Mouse (Mus musculus) retina, adult 2 months (tissue): ENCODE data around the gene Btrc.

ENCODE experiments used
- DNase-seq: peaks from one replicate; pipeline ENCODE4 v3.0.0-alpha.2; 2012; ENCODE audit warnings: low read depth, low spot score

Gene Btrc

DNA sequence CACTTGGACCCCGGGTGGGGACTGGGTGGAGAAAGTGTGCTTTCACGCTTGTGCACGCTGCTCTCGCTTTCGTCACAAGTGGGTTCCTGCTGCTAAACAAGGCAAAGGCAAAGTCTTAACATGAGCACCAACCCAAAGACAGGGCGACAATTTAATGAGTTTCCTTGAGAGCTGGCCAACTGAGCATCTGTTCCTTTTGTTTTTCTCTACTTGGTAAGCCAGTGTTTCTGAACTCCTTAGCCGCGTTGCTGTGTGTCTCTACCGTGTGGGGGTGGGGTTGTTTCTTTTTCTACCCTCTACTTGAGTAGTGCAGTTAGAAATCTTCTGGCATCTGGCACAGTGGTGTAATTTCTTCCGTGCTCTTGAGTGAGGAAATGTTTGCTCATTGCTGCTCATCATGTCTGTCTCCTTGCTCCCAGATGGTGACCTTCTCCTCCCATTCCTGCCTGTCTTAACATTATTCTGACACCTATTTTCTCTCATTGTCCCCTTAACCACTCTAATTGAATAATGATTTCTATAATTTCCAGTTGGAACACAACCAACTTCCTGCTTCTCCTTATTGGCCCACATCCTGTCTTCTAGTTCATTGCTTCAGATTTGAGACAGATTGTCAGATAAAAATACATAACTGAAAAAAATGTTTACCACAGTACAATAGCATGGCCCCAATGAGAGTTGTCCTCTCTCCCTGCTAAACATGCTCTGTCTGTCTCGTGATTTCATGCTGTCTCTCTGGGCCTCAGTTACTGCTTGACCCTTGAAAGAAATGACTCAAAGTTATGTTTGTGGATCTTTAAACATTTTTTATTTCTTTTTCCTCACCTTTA is 109.4 kb downstream of the Btrc start:
- DNase-seq: no peak

DNA sequence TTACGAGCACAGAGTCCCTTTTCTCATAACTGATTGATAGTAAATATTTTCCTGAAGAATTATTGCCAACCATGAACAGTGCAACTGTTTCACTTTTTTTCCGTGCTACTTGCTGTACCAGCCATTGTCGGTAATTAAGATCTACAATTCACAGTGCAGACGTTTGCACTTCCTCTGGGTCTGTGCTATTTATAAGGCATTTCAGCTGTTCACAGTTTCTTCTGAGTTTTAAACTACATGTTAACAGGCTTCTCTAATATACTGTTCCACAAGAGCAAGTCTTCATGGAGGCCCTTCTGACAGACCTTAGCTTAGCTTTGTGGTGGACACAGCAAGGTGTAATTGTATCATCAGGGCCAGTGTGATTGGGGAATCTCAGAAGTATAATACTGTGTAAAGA is 111.2 kb downstream of the Btrc start:
- no peak for DNase-seq

DNA sequence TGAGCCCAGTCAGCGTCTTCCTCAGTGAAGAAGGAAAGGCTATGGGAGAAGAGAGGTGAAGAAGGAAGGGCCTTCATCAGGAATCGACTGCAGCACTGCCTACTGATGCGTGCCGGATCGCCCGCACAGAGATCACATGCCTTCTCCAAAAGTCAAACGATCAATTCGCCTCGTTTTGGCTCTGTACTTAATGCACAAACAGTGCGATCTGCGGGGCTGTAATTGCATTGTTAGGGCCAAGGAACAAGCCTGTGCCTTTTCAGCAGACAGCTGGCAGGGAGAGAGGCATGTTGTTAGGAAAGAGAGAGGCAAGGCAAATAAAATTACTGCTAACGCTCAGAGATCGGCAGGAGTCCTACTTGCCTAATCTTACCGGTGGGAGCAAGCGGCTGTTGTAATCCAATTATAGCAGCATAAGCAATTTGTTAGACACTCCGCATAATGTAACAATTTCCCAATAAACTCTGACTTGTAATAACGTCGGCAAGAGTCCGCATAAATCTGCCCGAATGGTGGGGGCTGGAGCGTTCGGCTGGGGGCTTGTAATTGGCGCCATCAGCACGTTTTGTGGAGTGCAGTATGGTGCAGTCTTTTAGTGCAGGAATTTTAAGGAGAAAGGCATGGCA is 112.5 kb downstream of the Btrc start:
- no peak for DNase-seq

DNA sequence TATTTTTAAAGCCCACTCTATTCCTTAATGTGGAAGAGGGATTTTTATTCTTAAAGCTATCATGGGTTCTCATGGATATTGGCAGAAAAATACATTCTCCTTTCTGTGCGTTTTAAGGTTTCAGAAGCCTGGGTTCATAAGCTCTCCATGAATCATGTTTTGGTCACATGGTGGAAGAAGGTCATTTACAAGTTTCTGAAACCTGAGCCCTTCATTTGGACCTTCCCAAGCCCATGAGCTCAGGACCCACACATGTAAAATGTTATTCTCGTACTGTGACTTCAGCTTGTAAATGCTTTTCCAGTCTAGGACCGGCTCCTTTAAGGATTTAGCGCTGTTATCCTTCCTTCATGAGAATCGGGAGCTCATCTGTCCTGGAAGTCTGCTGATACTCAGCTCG is 116.0 kb downstream of the Btrc start:
- no peak for DNase-seq

DNA sequence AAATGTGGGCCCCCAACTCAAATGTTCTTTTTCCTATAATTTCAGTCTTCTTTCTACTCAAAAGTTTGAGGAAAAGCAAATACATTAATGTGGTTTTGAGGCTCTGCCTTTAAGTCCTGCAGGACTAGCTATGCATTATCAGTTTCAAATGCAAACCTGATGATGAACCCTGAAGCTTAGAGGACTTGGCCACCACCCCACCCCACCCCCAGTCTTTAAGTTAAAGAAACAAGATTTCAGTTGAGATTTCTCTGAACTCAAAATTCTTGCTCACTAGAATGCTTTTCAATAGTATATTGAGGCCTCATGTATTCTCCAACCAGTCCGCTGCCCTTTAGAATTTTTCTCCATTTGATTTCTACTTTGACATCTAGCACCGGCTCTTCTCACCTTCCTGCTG is 117.0 kb downstream of the Btrc start:
- no peak for DNase-seq

DNA sequence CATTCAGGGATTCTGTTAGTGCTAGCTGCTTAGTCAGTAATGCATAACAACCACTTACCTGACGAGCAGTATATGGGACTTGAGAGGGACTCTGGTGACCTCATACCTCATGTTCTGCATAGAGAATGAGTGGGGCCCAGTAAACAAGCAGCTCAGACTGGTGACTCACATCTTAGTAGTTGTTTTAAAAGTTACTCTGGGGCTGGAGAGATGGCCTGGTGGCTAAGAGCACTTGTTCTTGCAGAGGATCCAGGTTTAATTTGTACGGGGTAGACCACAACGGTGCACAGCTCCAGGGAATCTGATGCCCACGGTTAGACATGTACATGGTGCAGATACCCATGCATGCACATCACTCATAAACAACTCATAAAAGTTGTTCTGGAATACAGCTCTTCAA is 117.4 kb downstream of the Btrc start:
- DNase-seq: no peak

DNA sequence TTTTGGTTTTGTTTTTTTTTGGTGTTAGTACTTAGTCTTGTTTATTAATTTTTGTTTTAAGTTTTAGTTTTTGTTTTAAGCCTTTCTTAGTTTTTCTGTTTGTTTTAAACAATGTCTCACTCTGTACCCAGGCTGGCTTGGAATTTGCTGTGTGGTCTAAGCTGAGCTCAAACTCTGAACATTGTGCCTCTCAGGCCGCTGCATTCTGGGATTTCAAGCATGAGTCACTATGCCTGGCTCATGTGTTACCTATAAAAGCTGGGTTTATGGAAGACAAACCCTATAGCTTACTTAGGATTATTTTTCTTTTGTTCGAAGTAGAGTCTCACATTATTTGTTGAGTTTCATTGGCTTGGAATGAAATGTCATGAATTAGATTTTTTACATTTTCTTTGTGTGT is 119.9 kb downstream of the Btrc start:
- DNase-seq: no peak

DNA sequence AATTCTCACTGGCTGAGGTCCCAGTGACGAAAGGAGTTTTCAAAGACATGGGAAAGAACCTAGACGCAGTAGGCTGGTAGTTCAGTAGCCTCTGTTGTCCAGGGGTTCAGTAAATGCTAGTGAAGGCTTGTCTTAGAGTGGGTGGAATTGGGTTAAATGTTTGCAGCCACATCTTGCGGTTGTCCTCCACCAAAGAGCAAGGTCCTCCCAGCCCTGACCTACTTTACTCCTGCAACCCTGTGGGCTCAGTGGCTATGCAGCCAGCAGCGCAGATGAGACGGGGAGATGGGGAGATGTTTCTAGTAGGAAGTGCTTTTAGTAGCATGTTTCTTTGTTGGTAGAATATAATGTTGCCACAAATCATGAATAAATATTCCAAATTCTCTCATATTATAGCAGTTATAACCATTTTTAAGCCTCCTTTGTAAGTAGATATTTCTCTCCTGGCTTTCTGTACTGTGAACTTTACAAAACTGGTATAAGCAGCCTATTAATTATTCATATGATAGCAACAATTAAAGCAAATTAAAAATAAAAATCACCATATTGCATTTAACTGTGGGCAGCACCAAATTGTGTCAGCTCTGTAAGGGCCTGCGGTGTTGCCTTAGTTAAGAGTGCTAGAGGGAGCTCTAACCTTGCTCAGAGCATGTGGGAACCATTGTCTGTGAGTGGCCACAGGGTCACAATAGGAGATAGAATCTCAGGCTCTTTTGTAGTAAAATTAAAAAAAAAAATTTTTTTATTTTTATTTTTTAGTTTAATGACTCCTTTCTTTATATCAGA is 122.9 kb downstream of the Btrc start:
- no peak for DNase-seq

DNA sequence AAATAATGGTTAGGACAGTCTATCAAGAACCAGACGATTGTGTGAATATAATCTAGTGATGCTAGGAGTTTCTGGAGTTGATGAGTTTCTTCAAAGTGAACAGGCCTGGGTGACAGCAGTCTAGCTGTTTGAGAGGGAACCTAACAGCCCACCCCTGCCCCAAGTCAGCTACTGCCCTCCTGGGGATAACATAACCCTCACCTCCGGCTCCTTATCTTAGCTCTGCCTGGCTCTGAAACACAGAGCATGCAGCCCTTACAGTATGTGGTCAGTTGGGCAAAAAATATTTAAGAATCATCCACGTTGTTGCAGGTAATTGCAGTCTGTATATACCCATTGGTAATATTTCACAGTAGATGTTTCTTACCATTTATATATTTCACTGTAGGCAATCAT is 123.5 kb downstream of the Btrc start:
- no peak for DNase-seq

DNA sequence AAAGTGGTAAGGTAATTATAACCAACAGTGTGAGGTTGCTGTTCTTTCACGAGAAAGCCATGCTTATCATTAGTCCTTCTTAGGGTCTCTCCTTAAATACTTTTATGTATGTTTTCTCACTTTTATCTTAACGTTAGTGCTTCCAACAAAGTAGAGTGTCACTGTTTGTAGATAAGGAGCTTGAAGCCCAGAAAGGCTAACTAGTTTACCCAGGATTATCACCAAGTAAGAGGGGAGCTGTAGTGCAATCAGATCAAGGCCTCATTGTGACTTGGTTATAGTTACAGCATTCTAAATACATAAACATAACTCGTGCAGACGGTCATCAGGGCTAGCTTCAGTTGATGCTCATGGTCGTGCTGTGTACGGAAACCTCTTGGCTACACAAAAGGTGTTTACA is 126.4 kb downstream of the Btrc start:
- DNase-seq: no peak

DNA sequence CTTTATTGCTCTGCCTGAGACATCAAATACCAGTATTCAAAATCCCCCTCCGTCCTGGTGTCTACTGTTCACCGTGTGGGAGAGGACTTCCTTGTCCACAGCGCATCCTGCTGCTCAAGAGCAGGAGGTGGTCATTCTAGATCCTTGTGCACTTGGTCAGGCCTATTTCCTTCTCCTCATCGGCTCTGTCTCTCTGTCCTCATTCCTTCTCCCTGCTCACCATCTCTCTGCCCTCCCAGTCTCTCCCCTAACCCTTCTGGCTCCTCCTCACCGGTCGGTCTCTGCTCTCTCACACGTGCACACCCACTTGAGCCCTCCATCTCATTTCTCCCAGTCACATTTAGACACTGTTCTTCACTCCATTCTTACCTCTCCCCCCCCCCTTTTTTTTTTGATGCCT is 127.7 kb downstream of the Btrc start:
- DNase-seq: no peak

DNA sequence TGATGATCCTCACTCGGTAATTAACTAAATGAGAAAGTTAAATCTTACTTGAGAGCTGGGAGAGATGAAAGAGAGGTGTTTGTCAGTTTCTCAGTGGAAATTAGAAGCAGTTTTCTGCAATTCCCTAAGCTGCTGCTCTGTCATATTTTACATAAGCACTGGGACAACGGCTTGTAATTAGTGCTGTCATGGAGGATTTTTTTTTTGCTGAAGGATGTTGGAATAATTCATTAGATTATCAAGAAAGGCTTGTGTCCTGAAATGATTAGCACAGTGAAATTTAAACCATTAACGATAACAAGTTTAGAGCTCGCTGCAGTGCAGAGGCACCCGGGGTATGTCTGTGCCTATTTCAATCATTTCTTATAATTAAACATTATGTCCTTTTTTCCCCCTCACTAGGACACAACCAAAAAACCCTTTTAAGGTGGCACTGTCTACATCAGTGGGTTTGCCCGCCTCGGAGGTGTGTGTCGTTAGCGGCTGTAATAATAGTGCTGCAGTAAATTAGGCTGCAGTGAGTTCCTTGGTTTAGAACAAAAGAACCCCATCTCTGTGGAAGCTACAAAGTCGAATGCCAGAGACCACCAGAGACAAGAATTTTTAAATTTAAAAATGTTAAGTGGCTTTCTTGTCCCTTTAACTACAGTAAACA is 130.7 kb downstream of the Btrc start:
- DNase-seq: no peak

DNA sequence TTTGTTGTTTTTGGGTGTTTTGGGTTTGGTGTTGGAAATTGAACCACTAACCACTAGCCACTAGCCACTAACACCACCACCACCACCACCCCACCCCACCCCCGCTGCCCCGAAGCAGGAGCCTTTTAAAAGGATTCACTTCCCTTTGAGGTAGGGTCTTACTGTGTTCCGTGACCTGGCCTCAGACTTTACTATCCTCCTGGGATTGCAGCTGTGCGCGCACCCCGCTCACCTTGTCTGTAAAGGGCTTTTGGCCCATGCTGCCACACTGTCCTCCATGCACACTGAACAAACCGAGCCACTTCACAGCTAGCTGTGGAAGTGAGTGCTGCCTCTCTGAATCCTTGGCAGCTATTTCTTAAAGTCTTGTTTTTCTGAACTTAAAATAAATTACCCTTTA is 141.9 kb downstream of the Btrc start:
- no peak for DNase-seq

DNA sequence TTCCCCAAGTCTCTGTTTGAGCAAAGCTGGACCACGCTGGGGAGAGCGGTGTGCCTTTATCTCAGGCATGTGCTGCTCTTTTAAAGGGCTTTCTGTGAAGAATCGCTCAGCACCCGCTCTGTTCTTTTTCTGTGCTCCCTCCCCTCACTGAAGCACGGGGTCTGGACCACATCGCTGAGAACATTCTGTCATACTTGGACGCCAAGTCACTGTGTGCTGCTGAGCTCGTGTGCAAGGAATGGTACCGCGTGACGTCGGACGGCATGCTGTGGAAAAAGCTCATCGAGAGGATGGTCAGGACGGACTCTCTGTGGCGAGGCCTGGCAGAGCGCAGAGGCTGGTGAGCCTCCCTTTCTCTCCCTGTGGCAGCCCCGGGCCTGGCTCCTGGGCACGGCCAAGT is 144.0 kb downstream of the Btrc start:
- DNase-seq: no peak

DNA sequence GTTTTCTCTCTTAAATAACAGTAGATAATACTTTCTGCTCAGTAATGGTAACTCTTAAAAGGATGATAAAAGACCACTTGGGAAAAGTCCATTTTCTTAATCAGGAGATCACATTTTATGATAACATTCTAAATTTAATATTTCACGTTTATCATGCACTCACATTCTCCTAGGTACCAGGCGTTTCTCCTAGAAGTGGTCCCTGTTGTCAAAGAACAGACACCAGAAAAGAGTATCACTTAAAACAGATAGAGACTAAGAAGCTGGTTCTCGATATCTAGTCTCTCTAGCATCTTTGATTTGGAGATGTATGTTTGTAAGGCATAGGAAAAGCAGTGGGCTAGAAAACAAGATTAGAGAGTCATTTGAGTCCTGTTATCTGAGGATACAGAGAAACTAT is 147.1 kb downstream of the Btrc start:
- DNase-seq: no peak

DNA sequence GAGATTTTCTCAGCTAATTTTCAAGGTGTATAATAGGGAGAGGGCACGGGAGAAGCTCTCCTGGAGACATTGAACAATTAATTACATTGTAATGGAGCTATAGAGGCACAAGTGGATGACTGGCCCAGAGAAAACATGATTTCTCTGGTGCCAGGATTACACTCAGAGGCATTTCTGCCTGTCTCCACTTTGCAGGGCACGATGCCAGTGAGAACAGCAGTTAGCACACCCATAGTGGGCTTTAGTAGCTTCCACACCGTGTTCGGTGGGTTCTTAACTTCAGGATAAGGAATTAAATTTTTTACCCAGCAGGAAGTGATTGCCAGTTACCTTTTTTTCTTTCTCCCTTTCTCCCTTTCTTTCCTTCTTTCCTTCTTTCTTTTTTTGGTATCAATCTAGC is 147.9 kb downstream of the Btrc start:
- DNase-seq: no peak

DNA sequence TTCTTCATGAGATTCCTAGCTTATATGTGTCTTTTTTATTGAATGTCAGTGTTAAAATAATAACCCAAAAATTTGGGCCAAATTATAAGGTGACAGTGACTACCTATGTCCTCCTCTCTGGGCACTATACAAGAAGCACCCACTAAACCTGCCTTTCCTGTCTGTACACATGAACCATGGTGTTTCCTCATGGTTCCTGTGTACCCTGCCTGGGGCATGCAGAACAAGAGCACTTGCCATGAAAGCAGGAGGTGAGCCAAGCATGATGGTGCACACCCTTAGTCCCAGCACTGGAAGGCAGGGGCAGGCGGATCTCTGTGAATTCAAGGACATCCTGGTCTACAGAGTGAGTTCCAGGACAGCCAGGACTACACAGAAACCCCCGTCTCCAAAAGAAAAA is 151.8 kb downstream of the Btrc start:
- DNase-seq: no peak

DNA sequence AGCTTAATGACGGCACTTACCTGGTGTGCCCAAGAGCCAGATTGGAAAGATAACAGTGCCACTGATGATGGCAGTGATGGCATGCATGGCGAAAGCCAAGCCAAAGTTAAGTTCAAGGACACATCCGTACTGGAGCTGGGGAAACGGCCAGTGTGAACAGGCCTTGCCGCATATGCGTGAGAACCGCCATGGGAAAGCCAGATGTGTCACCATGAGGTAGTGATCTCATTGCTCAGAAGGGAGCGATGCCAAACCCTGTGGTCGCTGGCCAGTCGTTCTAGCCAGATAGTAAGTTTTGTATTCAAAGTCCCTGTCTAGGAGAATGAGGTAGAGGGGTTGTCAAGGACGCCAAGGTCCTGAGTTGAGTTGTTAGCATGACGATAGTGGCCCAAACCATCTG is 152.7 kb downstream of the Btrc start:
- DNase-seq: no peak

DNA sequence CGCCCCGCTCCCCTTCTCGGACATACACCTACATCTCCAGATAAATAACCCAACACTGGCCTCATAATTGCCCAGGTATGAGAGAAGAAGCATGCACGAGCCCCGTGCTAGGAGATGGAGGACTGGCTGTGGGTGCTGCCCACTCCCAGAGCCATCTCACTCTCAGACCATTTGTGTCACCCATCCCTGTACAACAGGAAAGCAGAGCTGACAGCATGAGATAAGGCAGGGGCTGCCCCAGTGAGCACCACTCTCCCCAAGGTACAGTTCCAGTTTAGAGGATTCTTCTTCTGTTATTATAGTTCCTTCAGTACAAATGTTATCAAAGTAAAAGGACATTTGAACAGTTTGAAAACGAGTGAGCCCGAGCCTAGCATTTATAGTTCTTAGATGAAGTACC is 163.8 kb downstream of the Btrc start:
- DNase-seq: no peak

DNA sequence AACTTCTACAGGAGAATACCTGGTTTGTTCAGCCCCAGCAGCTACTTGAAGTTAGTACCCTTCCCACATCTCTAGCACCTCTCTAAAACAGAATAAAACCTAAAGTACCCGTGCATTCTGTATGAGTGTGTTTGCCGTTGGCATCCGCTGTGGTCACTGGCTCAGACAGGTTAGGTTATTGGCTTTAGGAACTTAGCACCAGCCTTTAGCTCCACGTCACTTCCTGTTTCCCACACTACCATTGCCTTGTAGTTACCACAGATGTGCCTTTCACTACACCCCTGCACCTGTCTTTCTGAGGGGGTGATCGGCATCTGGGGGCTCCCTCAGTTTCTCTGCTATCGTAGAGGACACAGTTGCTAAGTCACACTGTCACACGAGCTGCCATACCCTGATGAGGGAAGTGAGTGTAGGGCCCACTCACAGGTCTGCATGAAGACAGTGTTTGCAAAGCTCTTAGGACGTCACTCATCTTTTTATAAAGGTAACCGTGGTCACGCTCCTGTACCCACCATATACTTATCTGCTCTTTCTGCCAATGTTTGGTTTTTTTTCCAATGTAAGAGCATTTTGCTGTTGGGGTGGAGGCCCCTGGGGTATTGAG is 164.5 kb downstream of the Btrc start:
- no peak for DNase-seq

DNA sequence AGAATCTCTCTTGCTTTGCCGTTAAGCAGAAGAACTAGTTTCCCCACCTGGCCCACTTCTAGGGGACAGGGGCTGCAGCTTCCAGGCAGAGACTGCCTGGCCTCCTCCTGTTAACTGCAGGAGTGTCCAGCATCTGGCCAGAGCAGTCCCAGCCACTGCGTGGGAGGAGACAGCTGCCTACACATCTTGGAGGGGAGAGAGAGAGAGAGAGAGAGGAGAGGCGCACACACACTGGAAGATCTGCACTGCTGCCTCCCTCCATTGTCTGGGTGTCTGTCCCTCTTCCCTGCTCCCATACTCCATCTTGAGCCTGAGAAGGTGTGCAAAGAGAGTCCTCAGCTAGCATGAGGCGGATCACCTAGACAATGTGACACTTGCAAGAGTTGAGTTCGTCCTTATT is 165.8 kb downstream of the Btrc start:
- no peak for DNase-seq
